Mouse (Mus musculus) cerebellum, adult 9-10 months (tissue): ENCODE data around the gene Zhx3.

Experiments used
- DNase-seq: peaks from one replicate; pipeline ENCODE4 v3.0.0; 2022

Gene Zhx3

GRCm38 (mm10) chr2:160747075-160747474, 125.7 kb downstream of the Zhx3 start:
- DNase-seq = no peak

DNA sequence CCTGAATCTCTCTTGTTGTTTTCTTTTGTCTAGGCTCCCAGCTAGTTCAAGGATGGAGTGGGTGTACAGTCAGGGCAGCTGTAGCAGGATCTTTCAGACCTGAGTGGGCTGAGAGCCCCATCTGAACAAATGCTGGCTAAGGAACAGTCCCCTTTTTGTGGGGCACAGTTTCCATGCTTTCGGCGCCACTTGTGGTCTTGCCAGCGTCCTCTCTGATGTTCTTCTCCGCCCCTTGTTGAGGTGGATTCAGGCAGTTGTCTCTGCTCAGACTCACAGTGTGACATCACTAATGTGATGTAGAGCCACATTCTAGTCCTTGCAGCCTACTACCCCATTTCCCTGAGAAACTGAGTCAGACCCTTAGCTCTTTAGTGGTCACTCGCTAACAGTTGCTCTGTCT, 126.2 kb downstream of the Zhx3 start:
- DNase-seq = no peak

DNA sequence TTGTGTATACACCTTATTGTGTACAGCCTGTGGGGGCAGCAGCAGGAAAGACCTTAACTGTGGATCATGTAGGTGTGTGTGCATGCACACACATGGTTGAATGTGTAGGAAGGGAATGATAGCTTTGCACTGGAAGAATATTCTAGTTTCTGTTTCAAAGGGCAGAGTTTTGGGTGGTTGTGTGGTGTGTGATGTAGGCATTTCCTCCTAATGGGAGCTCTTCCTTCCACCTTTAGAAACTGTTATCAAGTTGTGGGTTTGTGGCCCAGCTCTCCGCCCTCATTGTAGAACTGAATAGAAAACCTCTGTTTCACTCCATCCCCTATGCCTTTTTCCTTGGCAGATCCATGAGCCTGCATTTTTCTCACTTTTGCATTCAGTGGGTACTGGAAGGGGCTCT, 127.3 kb downstream of the Zhx3 start:
- DNase-seq = no peak

DNA sequence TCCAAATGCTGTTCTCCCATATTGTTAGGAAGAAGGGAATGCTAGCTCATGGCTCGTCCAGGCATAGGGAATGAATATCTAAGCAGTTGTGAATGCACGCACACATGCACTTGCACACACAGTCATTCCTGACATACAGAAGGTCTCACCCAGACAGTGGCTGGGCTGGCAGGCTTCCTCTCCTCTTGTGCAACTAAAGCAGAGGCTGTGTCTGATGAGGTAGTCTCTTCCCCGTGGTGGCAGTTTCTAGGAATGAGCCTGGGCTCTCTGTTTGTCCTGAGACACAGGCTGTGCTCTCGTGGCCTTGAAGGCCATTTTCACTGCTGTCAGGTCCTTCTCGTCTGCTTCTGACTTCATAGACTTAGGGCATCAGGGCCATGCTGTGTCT, 128.0 kb downstream of the Zhx3 start:
- DNase-seq = no peak

GRCm38 (mm10) chr2:160744040-160744822, 128.6 kb downstream of the Zhx3 start:
- DNase-seq = peak; percentile 65

DNA sequence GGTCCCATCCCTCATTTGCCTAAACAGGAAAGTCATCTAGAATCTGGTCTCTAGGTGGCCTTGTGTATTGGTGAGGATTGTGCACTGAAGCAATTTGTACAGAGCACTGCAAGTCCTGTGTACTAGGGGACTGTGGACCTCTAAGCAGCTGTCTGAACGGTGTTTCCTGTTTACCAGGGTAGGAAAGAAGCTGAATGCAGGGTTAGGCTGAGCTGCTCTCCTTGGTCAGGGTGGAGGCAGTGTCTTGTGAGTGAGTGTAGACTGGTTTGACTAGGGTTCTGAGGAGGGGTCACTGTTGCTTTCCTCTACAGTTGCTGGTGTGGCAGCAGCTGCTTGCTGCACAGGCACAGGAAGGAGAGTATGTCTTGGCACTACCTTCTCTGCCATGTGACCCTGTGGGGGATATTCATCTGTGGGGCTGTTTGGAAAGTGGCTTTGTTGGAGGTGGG, 130.6 kb downstream of the Zhx3 start:
- no peak for DNase-seq

DNA sequence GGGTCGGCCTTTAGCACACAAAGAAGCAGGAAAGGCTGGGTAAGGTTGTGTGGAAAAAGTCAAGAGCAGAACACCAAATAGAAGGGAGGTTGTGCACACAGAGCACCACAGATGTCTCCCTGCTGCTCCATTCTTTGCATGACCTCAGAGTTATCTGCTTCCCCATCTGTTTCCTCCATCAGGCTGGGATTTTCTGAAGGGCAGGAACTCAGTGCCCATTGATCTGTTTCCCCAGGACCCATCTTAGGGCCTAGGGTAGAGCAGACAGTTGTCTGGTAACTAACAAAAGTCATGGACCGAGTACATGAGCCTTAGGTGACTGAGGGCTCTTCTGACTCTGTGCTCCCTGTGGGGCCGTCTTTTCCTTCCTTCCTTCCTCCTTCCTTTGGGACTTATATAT, 131.2 kb downstream of the Zhx3 start:
- no peak for DNase-seq

DNA sequence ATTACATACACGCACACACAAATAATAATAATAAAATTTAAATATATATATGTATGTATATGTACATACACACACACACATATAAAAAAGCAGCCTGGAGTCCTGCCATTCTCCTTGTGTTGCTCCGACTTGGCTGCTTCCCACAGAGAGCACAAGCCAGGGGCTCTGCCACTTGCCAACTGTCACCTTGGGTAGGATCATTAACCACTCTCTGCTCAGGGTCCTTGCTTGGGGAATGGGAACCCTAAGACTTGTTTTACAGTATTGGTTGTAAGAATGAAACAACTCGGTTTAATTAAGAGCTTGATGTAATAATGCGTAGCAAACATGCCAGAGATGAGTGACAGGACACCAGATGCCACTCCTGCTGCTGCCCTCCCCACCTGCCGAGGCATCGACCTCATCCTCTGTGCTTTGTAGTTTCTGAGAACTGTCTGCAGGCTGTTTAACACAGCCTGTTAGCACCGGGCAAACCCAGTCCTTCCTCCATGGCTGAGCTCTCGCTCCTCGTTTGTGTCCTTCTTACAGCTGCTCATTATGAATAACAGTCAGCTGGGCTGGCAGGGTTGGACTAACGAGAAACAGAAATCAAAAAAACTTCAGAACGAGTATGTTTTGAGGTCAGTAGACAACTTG, 132.2 kb downstream of the Zhx3 start:
- peak; percentile 59 for DNase-seq

DNA sequence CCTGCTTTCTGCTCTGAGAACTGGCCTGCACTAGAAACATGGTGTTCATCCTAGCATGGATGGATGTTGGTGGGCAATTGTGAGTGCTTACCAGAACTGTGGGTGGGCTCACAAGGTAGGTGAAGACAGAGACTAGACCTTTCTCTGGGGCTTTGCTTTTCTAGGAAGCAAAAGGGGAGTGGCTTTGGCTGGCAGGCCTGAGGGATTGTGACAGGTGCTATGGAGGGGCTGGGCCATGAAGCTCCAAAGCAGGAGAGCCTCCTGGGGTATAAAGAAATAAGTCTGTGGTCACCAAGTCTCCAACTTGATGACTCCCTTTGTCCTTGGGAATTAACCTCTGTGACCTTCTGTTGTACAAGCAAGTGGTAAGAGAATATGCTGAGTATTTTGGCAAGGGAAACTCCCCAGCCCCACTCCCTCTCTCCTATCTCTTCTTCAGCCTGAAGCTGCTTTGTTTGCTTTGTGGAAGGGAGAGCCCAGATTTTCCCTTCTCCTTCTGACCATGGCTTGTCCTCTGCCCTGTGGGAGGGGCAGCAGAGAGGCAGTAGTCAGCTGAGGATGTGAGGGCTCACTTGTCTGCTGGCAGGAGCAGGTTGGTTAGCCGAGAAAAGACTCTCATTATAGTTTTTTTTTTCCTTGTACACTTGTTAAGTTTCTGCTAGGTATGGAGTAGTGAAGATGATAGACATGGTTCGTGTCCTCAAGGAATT, 133.0 kb downstream of the Zhx3 start:
- DNase-seq = no peak

- DNase-seq = no peak
Observed at GRCm38 (mm10) chr2:160738354-160738753, 134.4 kb downstream of the Zhx3 start.

DNA sequence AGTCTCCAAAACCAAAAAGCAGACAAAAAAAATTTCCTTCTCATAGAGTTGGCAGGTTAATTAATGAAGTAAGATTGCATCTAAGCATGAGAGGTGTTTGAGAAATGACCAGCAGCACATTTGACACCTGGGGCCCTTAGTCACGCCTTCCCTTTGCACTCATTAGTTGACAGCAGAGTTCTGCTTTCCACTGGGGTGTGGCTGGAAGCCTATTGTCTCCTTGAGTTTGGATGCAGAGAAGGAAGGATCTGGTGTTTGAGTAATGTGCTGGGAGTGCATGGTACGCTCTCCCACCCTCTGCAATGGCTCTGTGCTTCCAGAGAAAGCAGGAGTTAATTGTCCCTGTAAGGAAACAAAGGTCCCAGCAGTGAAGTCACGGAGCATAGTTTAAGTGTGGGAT, 136.3 kb downstream of the Zhx3 start:
- DNase-seq = no peak

DNA sequence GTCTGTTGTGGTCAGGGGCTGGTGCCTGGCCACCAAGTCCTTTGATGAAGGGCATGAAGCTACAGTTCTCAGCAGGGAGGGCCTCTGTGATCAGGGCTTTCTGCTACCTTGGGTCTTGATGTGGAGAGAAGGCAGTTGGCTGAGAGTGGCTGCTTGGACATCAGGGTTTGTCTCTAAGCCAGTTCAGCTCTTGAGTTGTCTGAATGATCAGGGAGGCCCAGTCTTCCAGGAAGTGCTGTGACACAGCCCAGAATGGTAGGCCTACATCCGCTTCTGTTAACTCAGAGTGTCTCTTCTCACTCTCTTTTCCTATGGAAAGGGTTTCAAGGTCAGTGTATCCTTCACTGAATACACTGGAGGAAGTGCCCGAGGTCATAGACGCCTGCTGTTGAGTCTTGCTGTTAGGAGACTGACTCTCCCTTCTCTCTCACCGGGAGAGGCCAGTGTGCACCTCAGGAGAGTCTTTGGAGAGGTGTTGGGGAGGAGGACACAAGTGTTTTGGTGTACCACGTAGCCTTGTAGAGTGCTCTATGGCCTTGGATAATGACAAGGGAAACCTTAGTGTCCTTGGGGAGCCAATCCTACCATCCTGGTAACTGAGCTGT, 137.0 kb downstream of the Zhx3 start:
- no peak for DNase-seq

DNA sequence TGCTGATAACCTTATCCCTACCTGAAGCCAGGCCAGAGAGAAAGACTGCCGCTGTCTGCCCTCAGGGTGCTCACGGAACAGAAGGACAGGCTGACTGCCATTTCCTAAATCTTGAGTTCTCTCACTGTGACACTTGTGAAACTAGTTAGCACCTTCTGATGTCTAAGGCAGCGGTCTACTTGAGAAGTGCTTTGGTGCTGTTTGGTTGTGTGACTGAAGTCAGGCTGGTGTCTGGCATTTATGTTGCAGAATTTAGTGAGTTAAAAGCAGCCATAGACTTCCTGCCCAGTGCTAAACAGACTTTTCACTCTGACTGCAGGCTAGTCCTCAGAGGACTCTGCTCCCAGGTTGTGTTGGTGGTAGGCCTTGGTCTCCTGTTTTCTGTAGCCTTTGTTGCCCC, 138.5 kb downstream of the Zhx3 start:
- no peak for DNase-seq

GRCm38 (mm10) chr2:160733131-160733531, 139.7 kb downstream of the Zhx3 start:
- no peak for DNase-seq

GRCm38 (mm10) chr2:160732420-160732995, 140.3 kb downstream of the Zhx3 start:
- no peak for DNase-seq

DNA sequence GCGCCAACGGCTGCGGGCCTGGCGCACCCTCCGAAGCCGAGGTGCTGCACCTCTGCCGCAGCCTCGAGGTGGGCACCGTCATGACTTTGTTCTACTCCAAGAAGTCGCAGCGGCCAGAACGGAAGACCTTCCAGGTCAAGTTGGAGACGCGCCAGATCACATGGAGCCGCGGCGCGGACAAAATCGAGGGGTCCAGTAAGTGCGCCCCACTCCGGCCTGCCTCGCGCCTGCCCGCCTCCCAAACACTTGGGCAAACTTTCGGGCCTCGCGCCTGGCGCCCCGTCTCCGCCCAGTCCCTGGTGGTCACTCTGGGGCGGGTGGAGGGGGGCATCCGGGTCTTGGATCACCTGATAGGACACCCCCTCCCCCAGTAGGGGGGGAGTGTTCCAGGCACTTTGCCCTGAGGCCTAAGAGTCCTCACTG, 140.9 kb downstream of the Zhx3 start:
- peak; percentile 76 for DNase-seq

DNA sequence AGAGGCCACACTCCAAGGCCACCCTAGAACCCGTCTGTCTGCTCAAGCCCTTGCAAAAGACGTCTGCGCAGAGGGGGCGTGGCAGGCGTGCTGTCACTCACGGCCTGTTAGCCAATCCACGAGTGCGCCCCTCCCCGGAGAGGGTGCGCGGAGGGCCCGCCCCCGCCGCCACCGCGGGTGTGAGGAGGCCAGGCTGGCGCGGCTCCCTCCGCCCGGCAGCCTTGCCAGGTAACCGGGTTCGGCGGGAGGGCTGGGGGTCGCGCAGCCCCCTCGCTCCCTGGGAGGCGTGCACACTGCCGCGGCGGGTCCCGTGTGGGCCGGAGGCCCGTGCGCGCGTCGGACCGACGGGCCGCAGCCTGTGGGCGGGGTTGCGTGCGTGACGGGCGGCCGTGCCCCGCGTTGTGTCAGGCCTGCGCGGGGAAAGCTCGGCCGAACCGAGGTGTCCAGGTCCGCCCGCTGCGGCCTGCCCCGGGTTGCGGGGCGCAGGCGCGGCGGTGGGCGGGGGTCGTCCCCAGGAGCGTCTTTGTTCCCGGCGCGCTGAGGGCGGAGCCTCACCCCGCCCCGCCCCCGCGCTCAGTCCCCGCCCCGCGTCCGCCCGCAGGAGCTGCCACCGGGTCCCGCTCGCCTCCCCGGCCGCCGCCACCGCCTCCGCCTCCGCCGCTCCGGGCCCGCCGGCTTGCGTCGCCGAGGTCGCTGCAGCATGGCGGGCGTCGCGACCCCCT, 141.5 kb downstream of the Zhx3 start, which contains the start of gene Plcg1:
Gene Plcg1 (plus strand): TSS at position 184 of the 722 bp plus-strand sequence.
- DNase-seq = peak; percentile 96

DNA sequence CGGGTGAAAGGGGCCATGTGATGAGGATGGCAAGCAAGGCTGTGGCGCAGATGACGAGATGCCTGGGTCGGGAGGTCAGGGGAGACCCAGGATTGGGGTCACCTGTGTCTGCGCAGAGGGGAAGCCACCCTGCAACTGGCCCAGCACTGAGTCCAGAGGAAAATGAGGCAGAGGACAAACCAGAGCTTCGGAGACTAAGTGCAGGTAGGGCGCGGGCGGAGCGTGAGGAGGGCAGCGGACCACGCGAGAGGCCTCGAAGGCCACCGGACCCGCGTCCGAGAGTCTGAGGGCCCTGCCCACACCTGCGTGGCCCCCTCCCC, 142.0 kb downstream of the Zhx3 start:
- no peak for DNase-seq

DNA sequence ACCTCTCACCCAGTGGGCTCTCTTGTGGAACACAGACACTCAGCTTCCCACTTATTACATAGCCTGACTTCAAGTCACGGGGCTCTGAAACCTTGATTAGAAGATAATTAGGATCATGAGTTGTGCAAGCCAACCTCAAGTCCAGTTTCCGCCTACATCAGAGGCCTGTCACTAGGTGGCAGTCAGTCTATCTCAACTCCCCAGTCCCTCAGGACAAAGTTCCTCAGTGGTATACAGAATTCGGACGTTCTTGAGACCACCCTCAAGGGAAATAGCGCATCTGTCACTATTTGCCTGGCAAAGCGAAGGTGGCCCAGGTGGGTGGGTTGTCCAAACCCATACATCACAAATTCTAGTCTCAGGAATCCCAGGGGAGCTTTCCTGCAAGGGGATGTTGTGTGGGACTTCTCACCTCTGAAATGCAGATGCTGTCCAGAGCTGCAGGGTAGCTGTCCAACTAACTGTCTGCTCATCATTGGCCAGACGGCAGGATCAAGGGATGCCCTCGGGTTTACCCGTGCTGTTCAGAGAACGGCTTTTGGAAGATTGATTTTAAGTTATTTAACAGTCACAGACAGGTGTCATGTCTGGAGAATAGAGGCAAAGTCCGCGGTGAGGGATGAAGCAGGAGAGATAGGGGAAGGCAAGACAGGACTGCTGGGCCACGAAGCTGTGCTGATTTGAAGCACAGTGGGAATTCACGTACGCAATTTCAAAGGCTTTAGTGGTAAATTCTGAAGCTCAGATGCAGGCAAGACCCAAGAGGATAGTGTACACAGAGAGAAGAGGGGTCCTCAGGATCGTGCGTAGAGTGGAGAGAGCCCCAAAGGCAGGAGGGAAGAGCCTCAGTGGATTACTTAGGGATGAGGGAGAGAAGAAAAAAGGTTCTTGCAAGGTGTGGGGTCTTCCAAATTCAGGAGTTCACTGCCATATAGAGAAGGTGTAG, 142.7 kb downstream of the Zhx3 start:
- peak; percentile 63 for DNase-seq

DNA sequence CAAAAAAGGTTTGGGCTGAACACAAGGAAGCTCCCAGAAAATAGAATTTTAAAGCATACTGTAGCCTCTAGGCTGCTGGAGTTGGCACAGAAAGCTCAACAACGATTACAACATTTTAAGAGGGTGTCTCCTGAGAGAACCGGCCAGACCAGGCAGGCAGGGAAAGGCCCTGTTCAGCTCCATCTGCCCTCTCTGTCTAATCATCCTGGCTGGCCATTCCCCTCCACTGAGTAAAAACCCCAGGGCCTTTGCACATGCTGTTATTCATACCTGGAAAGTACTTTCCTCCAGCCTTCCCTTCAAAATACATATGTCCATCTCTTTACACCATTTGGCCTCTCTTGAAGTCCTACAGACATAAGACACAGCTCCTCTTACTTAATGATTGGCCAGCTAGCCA, 143.4 kb downstream of the Zhx3 start:
- DNase-seq = no peak

DNA sequence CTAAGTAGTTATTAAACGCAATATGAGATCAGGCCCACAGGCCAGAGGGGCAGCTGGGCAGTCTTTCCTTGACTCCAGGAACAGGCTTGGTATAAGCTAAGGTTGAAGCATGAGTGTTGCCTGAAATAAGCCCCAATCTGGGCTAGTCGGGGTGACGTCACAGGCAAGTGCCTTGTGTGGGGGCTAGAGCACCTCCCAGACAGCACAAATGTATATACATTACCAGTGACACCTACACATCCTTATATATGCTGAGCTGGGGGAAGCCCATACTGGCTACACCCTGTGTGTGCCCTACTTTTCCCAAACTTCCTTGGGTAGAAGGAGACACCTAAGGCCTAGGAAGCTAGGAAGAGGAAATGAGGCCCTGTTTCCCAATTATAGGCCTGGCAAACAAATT, 143.8 kb downstream of the Zhx3 start:
- DNase-seq = no peak
